Mouse (Mus musculus): ENCODE measurements around the gene Arl6.

Arl6 gene

GRCm38 (mm10) chr16:59639102-59639691 is at the start of gene Arl6:
Gene Arl6, minus strand, starts transcription at chr16:59639391.
- peak; percentile 97 for DNase-seq (ENCODE audit: low read depth, low spot score)

DNA sequence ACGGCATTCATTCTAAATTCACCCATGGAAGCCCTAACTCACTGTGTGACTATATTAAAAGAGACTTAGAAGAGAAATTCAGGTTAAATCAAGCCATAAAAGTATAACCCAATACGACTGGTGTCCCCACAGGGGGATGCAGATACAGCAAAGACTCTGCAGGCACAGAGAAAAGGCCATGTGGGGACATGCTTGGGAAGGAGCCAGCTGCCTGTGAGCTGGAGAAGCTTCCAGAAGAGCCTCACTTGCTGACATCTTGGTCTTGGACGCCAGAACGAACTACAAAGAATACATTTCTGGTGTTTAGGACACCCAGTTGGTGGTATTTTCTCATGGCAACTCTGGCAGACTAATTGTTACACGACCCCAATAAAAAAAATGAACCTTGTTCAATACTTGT is 45.9 kb upstream of the Arl6 start:
- DNase-seq (ENCODE audit: low read depth, low spot score) = no peak

DNA sequence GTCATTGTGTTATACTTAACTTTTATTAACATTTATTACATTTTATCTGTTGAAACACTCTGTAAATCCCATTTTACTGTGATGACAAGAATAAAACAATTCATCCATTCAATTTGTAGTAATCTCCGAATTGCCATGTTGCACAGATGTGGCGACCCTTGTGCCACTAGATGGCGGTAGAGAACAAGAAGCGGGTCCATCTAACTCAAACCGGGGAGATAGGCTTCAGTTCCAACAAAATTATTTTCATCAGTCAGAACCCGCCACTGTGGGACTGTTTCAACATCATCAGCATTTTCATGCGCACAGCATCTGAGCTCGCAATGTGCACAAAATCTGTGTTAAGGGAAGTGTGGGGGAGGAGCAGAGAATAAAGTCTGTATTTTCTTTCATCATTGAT is 44.2 kb upstream of the Arl6 start:
- DNase-seq (ENCODE audit: low read depth, low spot score) = peak; percentile 73

DNA sequence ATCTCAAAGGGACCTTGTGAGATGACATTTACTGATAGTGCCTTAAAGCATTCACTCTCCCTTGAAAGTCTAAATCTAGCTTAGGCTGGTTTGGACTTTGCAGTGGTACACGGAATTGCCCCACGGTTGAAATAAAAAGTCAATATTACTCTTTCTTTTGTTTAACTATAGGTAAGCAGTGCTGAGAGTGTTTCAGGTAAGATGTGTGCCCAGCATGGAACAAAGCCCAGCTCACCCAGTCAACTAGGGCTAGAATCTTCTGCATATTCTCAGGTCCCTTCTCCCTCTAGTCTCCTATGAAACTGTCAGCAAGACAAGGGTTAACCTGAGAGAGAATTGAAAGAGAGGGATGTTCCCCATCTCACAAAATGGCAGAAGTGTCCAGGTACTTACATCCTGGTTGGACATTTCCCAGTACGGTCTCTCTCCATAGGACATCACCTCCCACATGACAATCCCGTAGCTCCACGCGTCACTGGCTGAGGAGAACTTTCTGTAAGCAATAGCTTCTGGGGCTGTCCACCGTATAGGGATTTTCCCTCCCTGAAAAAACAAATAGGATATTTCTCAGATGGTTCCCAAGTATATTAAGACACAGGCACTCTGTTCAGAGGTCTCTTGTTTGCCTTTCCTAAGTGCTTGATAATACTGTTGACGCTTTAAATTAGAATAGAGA is 43.2 kb upstream of the Arl6 start:
- no peak for DNase-seq (ENCODE audit: low read depth, low spot score)

- peak; percentile 11 for DNase-seq (ENCODE audit: low read depth, low spot score)
These were observed 27.7 kb upstream of the Arl6 start for GRCm38 (mm10) chr16:59666938-59667337.

DNA sequence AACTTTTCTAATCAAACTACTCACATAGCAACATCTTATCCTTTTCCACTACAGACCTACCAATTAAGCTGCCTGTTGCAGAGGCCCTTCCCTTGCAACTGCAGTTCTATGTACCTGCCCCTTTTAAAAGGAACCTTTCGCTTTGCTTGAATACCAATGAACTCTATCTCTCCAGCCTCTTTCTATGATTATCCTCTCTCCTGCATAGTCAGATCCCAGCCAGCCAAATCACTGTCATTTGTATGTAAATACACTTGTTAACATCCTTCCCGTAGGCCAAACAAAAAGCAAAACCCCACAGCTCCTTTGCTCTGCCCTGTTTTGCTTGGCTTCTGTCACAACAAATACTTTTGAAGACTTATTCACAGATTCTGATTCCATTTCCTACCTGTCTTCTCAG is 4.6 kb upstream of the Arl6 start:
- DNase-seq (ENCODE audit: low read depth, low spot score) = peak; percentile 77

- no peak for DNase-seq (ENCODE audit: low read depth, low spot score)
These were observed 794 bp upstream of the Arl6 start for GRCm38 (mm10) chr16:59639985-59640384.

DNA sequence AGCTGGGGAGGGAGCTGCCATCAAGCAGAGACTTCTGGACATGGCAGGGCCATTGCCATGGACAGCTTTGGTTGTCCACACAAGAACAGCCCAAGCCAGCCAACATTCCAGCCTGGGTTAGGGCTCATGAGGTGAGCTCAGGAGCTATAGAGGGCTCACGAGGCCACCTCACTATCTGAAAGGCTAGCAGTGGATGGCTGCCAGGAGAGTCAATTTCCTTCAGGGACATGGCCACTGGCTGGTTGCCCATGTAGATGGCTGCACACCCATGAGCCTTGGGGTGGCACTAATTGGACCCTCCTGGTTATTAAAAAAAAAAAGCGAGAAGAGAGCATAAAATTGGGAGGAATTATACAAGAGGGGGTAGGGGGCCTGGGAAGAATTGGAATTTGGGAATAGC is 4.6 kb downstream of the Arl6 start:
- no peak for DNase-seq (ENCODE audit: low read depth, low spot score)

DNA sequence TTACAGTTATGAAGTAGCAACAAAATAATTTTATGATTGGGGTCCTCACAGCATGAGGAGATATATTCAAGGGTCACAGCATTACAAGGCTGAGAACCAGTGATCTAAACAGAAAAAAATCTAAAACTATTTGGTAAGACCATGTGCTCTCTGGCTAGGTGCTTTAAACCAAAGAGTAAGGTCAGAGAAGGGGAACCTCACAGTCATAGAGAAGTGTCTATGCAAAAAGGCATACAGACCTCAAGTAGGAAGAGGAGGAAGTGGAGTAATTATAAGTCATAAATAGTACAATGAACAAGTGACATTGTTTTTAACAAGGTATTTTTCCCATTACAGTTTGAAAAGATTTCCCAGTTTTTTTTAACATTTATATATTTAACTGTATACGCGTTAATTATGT is 17.6 kb downstream of the Arl6 start:
- DNase-seq (ENCODE audit: low read depth, low spot score) = no peak

GRCm38 (mm10) chr16:59617167-59617566 is 22.0 kb downstream of the Arl6 start:
- DNase-seq (ENCODE audit: low read depth, low spot score) = peak; percentile 62

DNA sequence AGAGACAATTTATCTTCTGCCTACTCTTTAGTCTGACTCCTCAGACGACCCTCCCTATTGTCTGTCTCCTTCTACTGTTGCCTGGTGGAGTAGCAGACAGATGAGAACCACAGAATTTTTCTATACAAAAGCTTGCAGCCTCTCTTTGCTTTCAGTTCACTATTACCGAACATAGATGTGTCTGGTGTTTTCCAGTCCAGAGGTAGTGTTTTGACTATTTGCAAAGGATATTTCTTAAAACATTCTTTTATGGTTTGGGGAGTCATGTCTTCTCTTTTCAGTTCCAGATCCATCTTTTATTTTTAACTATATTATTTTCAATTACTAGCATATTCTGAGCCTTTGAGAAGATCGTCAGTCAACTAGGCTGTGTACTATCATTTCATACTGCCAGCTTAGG is 23.5 kb downstream of the Arl6 start:
- DNase-seq (ENCODE audit: low read depth, low spot score) = no peak

DNA sequence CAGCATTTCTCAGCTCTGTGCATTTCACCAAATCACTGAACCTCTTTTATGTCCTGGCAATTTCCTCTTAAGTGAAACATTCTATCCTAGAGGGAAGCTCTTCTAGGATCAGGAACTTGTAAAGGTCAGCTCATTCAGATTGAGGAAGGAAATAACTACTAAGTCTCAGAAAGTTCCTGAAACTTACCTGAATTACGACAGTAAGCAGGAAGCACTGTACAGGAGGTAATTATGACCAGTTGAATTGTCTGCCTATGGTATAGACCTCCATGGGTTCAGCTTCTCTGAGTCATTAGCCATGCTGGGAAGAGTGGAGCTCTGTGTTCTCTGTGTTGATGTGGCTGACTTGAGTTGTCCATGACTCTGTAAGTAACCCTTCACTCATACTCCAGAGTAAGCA is 28.4 kb downstream of the Arl6 start:
- DNase-seq (ENCODE audit: low read depth, low spot score) = no peak

DNA sequence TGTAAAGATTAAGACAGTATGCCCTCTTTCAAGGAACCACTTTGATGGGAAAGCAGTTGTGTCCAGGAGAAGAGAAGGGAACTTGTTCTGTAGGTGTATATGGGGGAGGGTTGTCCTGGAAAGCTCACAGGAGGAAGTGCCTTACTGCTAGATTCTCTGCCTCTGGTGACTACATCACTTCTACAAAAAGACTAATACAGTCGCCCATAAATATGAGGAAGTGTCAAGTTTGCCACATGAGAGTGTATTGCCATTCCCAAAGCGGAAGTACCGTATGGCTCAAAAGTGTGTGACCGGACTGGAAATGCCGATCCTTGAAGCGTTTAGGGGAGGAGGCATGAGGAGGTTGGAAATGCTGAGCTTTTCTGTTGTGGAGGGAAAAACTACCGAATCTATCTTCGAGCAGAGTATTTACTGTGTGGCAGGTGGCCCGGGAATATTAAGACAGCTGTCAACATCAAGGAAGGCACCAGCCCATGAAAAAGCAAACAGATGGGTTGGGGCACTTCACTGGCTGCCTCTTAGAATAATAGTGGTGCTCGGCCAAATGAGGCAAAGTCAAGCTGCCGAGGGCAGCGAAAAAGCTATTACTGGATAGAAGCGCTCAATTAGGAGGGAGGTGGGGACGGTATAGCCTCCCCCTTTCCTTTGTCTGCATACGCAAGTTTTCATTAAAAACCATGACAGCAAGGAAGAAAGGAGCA is 35.0 kb downstream of the Arl6 start:
- DNase-seq (ENCODE audit: low read depth, low spot score) = no peak

GRCm38 (mm10) chr16:59600311-59601251 is 38.6 kb downstream of the Arl6 start, which contains the start of gene Crybg3:
Gene Crybg3, minus strand, starts transcription at chr16:59600979.
- peak; percentile 87 for DNase-seq (ENCODE audit: low read depth, low spot score)

DNA sequence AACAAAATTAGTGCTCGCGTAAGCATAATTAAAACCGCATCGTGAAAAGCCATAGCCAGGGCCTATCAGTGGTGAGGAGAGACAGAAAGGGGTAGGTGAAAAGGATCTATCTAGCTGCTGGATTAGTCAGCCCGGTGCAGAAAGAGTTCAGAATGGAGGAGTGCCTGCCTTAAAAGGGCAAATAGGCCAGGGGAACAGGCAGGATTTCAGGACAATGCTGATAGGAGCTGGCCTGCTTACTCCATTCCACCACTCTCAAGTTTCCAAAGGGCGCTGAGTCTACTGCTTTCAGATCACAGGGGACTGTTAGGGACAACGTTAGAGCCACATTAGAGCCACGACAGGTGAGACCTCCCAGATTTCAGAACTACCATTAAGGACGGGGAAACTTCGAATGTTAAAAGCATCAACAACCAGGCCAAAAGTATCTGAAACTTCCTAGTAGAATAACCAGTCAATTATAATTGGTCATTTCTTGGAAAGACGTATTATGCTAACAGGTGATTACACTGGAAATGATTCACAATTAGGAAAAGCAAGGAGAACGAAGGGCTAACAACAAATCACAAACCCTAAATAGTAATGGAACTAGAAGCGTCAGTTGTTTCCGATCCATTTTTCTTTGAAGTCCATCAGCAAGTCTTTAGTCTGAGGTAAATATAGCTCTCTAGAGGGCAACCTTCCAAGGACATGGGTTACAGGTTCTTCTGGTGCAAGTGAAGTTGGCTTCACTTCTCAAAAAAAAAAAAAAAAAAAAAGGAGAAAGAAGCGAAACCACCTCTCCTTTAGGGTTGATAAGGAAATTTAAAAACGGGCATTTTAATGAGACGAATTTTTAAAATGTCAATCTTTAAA is 39.6 kb downstream of the Arl6 start:
- DNase-seq (ENCODE audit: low read depth, low spot score) = no peak

- no peak for DNase-seq (ENCODE audit: low read depth, low spot score)
These were observed 40.2 kb downstream of the Arl6 start for GRCm38 (mm10) chr16:59598997-59599396.

- DNase-seq (ENCODE audit: low read depth, low spot score) = no peak
These were observed 41.9 kb downstream of the Arl6 start for GRCm38 (mm10) chr16:59597256-59597655.

DNA sequence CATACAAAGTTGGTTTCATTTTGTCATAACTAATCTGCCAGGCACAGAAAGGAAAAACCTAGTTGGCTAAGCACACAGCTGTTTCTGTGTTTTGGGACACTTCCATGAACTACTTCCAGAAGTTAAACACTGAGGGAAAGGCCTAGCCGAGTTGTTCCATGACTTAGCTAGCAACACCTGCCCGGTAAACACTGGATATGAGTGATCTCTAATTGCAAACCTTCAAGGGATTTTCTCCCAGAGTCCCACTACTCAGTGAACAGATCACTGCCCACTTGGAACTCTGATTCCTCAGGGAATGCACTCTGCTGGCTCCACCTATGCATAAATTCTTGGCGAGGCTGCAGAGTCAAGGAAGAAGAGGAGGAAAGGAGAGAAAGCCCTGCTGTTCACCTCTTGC is 44.5 kb downstream of the Arl6 start:
- DNase-seq (ENCODE audit: low read depth, low spot score) = no peak

- DNase-seq (ENCODE audit: low read depth, low spot score) = no peak
These were observed 48.4 kb downstream of the Arl6 start for GRCm38 (mm10) chr16:59590790-59591189.

DNA sequence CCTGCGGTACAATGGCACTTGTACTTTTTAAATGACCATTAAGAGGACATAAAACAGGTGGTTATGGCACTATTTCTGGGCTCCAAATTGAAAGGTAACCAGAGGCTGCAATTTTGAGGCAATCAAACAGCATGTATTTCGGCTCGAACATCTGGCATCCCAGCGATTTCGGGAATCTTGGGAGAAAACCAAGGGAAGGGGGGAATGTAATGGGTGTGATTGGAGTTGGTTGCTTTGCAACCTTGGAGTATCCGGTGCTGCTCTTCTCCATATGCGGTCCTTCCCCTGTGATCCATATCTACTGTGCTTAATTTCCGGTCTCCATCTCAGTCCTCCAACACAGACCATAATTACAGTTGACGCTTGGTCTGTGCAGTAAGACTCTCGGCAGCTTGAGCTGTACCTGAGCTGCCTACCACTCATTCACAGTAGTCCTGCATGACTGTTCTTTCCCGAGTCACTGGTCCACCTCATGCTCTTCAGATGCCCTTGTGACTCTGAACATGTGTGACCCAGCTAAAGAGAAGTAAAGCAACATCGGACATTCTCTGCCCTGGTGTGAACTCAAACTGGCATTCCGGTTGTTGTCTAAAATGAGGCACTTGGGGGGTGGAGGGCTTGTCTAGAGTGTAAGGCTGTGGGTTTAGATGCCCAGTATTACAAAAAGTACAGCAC is 50.7 kb downstream of the Arl6 start:
- no peak for DNase-seq (ENCODE audit: low read depth, low spot score)
